Mouse (Mus musculus) hindbrain, postnatal 0 days (tissue): ENCODE data around the gene Pheta1. TPM values are rescaled to one million over a fixed set of nuclear protein-coding genes. Genes with fewer than 3 reads are reported as not detected.
A peak's percentile ranks its signal among the peaks of the same experiment; 100 is the strongest.

ENCODE experiments used
- ATAC-seq: fragments of 200-750 bp; cut with Nextera tagmentation; 2 replicates; pipeline ENCODE4 v1.8.0; 2017; ENCODE audit warnings: mild to moderate bottlenecking, moderate TSS enrichment, moderate library complexity
- DNase-seq: peaks from one replicate; pipeline ENCODE4 v3.0.0-alpha.2; 2015; ENCODE audit warnings: low spot score
- H3K27ac ChIP-seq: fragments of 300-500 bp; sonication (generic); 2 replicates; pipeline ENCODE4 v1.5.1; 2014; ENCODE audit warnings: mild to moderate bottlenecking
- H3K27me3 ChIP-seq: fragments of 300-500 bp; sonication (generic); 2 replicates; pipeline ENCODE4 v1.6.1; 2014; ENCODE audit warnings: low read length, mixed read lengths; ENCODE audit not compliant: insufficient read depth
- H3K36me3 ChIP-seq: fragments of 300-500 bp; sonication (generic); 2 replicates; pipeline ENCODE4 v1.6.1; 2014; ENCODE audit warnings: low read length, mixed read lengths; ENCODE audit not compliant: insufficient read depth
- H3K4me1 ChIP-seq: fragments of 300-500 bp; sonication (generic); 2 replicates; pipeline ENCODE4 v1.6.1; 2014; ENCODE audit warnings: antibody characterized with exemption, low read length, mixed read lengths; ENCODE audit not compliant: insufficient read depth
- H3K4me2 ChIP-seq: fragments of 300-500 bp; sonication (generic); 2 replicates; pipeline ENCODE4 v1.6.1; 2014; ENCODE audit warnings: low read depth, mild to moderate bottlenecking, low read length, moderate library complexity, mixed read lengths
- H3K4me3 ChIP-seq: fragments of 300-500 bp; sonication (generic); 2 replicates; pipeline ENCODE4 v1.5.1; 2014; ENCODE audit warnings: low read length
- H3K9ac ChIP-seq: fragments of 300-500 bp; sonication (generic); replicated peaks from 2 replicates; pipeline ENCODE4 v1.6.1; 2014; ENCODE audit warnings: mild to moderate bottlenecking, low read length, moderate library complexity, mixed read lengths
- H3K9me3 ChIP-seq: fragments of 300-500 bp; sonication (generic); 2 replicates; pipeline ENCODE4 v1.6.1; 2016; ENCODE audit warnings: low read length, mixed read lengths
- CTCF ChIP-seq: IDR thresholded peaks from 2 replicates; pipeline ENCODE4 v1.5.1; 2016; ENCODE audit warnings: antibody characterized with exemption, control low read depth, low read depth
- WGBS: fragments of 180-500 bp; shearing (Covaris S2); extraction: QIAGEN DNeasy Blood & Tissue Kit; methylation state at CpG from one replicate; pipeline ENCODE4 v1.1.7; 2014; 5-methylcytosine and 5-hydroxymethylcytosine counted together
- polyA plus RNA-seq: library from polyadenylated mRNA; unstranded; fragments of >200 nt; fragmentation: Nextera tagmentation; extraction: Ambion mirVana; gene quantifications from 2 replicates; pipeline ENCODE4 v1.2.1, GENCODE M21; 2015
- total RNA-seq: library from RNA; depleted of rRNA; stranded (reverse); fragments of >200 nt; gene quantifications from 2 replicates; pipeline ENCODE4 v1.2.3, GENCODE M21; 2014

Gene Pheta1
- total and polyA plus RNA-seq, 2 experiments from 2014 or later: 28.3 to 52.5 TPM

GRCm38 (mm10) chr5:121812526-121813243 is 36.1 kb upstream of the Pheta1 start:
- Histone ChIP-seq H3K4me3 (no peak overlapping the region), H3K9me3 (no peaks in the 10 kb centered on the region), H3K27me3 (no peaks in the 10 kb centered on the region), H3K36me3 (peaks cover 45% of the 10 kb centered on the region), H3K27ac (peak overlapping the region; percentile 54; the same call in 1 of the 2 replicates), H3K4me1 (no peaks in the 10 kb centered on the region), H3K9ac (no peak overlapping the region), H3K4me2 (no peak overlapping the region)
- DNase-seq: no peak
- 92% methylated on average over 7 of the region's 7 CpGs for WGBS
- ATAC-seq: no peak
- no peak for TF ChIP-seq CTCF

DNA sequence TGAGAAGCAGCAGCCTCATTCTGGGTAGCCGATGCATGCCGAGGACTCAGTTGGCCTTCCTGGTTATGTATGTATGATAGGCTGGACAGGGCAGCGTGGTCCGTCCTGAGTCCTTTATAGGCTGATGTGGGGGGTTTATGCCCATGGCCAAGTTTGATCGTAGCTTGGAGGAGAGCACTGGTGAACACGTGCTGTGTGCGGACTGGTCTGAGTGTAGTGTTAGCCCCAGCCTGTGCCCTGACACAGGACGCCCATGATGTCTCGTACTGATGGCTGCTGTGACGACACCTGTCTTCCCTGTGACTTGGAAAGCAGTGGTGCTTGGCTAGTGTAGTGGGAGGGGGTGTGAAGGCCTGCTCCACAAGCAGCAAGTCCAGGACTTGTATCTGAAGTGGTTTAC is 35.0 kb upstream of the Pheta1 start:
- H3K27me3 ChIP-seq: no peaks in the 10 kb centered on the region
- no peak overlapping the region for H3K9ac ChIP-seq
- ATAC-seq (no peak), DNase-seq (no peak)
- H3K4me2 ChIP-seq: no peak overlapping the region
- H3K36me3 ChIP-seq: peaks cover 55% of the 10 kb centered on the region
- TF ChIP-seq CTCF: no peak
- no peak overlapping the region for H3K27ac ChIP-seq
- H3K4me3 ChIP-seq: no peak overlapping the region
- no peaks in the 10 kb centered on the region for H3K9me3 ChIP-seq
- WGBS: 93% methylated on average over 10 of the region's 10 CpGs
- H3K4me1 ChIP-seq: no peaks in the 10 kb centered on the region

- 69% methylated on average over 3 of the region's 3 CpGs for WGBS
- DNase-seq (peak; percentile 75), ATAC-seq (0 out of 2 replicates have a peak, but pooled peaks have one; percentile 24)
- no peak overlapping the region for H3K4me3 ChIP-seq
- H3K4me1 ChIP-seq: no peaks in the 10 kb centered on the region
- no peak overlapping the region for H3K9ac ChIP-seq
- no peak overlapping the region for H3K27ac ChIP-seq
- H3K36me3 ChIP-seq: peaks cover 65% of the 10 kb centered on the region
- H3K4me2 ChIP-seq: no peak overlapping the region
- peak; percentile 74 for TF ChIP-seq CTCF
- H3K9me3 ChIP-seq: no peaks in the 10 kb centered on the region
- no peaks in the 10 kb centered on the region for H3K27me3 ChIP-seq
These were observed 33.7 kb upstream of the Pheta1 start for GRCm38 (mm10) chr5:121815067-121815466.

- no peak overlapping the region for H3K4me2 ChIP-seq
- TF ChIP-seq CTCF: no peak
- H3K27ac ChIP-seq: no peak overlapping the region
- H3K27me3 ChIP-seq: no peaks in the 10 kb centered on the region
- DNase-seq (no peak), ATAC-seq (no peak)
- WGBS: 81% methylated on average over 8 of the region's 8 CpGs
- H3K9me3 ChIP-seq: no peaks in the 10 kb centered on the region
- no peak overlapping the region for H3K4me3 ChIP-seq
- H3K36me3 ChIP-seq: peaks cover 65% of the 10 kb centered on the region
- no peaks in the 10 kb centered on the region for H3K4me1 ChIP-seq
- H3K9ac ChIP-seq: no peak overlapping the region
These were observed 32.9 kb upstream of the Pheta1 start for GRCm38 (mm10) chr5:121815867-121816380.

GRCm38 (mm10) chr5:121816611-121817010 is 32.2 kb upstream of the Pheta1 start:
- Histone ChIP-seq H3K9ac (no peak overlapping the region), H3K4me3 (no peak overlapping the region), H3K9me3 (no peaks in the 10 kb centered on the region), H3K36me3 (peaks cover 61% of the 10 kb centered on the region), H3K27me3 (no peaks in the 10 kb centered on the region), H3K4me1 (no peaks in the 10 kb centered on the region), H3K27ac (no peak overlapping the region), H3K4me2 (no peak overlapping the region)
- TF ChIP-seq CTCF: no peak
- ATAC-seq: no peak
- DNase-seq: no peak
- 98% methylated on average over 2 of the region's 2 CpGs for WGBS

- Histone ChIP-seq H3K36me3 (peaks cover 54% of the 10 kb centered on the region), H3K27ac (no peak overlapping the region)
- DNase-seq: no peak
These were observed 31.2 kb upstream of the Pheta1 start for GRCm38 (mm10) chr5:121817551-121817950.

DNA sequence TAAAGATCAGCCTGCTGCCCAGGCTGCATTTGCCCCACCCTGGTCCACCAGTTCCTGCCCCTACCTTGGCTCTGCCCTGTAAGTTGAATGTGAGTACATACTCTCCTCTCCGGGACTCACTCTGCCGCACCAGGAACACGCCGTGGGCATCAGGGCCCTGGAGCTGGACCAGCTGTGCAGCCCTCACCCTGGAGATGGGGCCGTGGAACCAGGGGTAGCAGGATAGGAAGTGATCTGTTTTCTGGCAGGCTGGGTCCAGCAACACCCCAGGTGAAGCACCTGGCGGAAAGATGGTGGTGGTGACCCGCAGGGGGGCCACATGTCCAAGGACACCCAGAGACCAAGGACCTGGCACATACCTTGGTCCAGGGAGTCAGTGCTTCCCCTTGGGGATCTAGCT is 30.4 kb upstream of the Pheta1 start:
- DNase-seq (no peak), ATAC-seq (no peak)
- no peak overlapping the region for H3K27ac ChIP-seq
- no peak overlapping the region for H3K4me2 ChIP-seq
- 96% methylated on average over 7 of the region's 7 CpGs for WGBS
- no peak overlapping the region for H3K4me3 ChIP-seq
- 0 out of 2 replicates have a peak, but pooled peaks cover under 1% of the 10 kb centered on the region for H3K4me1 ChIP-seq
- TF ChIP-seq CTCF: no peak
- no peaks in the 10 kb centered on the region for H3K9me3 ChIP-seq
- no peaks in the 10 kb centered on the region for H3K27me3 ChIP-seq
- no peak overlapping the region for H3K9ac ChIP-seq
- peaks cover 46% of the 10 kb centered on the region for H3K36me3 ChIP-seq

More at GRCm38 (mm10) chr5:121817551-121817950, 31.2 kb upstream of the Pheta1 start:
- Histone ChIP-seq H3K27me3 (no peaks in the 10 kb centered on the region), H3K4me3 (no peak overlapping the region), H3K4me2 (no peak overlapping the region), H3K4me1 (no peaks in the 10 kb centered on the region), H3K9ac (no peak overlapping the region), H3K9me3 (no peaks in the 10 kb centered on the region)
- WGBS: 85% methylated on average over 9 of the region's 9 CpGs
- TF ChIP-seq CTCF: no peak
- no peak for ATAC-seq
